Mouse (Mus musculus) hindbrain, embryonic 16.5 days (tissue): ENCODE data around the gene Dph1. TPM values are rescaled to one million over a fixed set of nuclear protein-coding genes. Genes with fewer than 3 reads are reported as not detected.

Experiments used
- ATAC-seq: fragments of 200-750 bp; cut with Nextera tagmentation; 2 replicates; pipeline ENCODE4 v1.8.0; 2017; ENCODE audit warnings: moderate TSS enrichment, moderate library complexity
- H3K27ac ChIP-seq: fragments of 300-500 bp; sonication (generic); 2 replicates; pipeline ENCODE4 v1.5.1; 2014; ENCODE audit warnings: low read depth, mild to moderate bottlenecking, control low read depth, low read length, moderate library complexity
- H3K27me3 ChIP-seq: fragments of 300-500 bp; sonication (generic); replicated peaks from 2 replicates; pipeline ENCODE4 v1.6.1; 2014; ENCODE audit warnings: low read length; ENCODE audit not compliant: control insufficient read depth, insufficient read depth
- H3K36me3 ChIP-seq: fragments of 300-500 bp; sonication (generic); 2 replicates; pipeline ENCODE4 v1.6.1; 2014; ENCODE audit warnings: mild to moderate bottlenecking, low read length, moderate library complexity, mixed read lengths; ENCODE audit not compliant: control insufficient read depth, insufficient read depth
- H3K4me1 ChIP-seq: fragments of 300-500 bp; sonication (generic); 2 replicates; pipeline ENCODE4 v1.6.1; 2014; ENCODE audit warnings: low read depth, low read length; ENCODE audit not compliant: control insufficient read depth, insufficient read depth
- H3K4me2 ChIP-seq: fragments of 300-500 bp; sonication (generic); 2 replicates; pipeline ENCODE4 v1.6.1; 2014; ENCODE audit warnings: mild to moderate bottlenecking, low read length, control low read depth, moderate library complexity
- H3K4me3 ChIP-seq: fragments of 300-500 bp; sonication (generic); 2 replicates; pipeline ENCODE4 v1.5.1; 2014; ENCODE audit warnings: mild to moderate bottlenecking, low read length, control low read depth, moderate library complexity
- H3K9ac ChIP-seq: fragments of 300-500 bp; sonication (generic); 2 replicates; pipeline ENCODE4 v1.6.1; 2014; ENCODE audit warnings: low read depth, mild to moderate bottlenecking, control low read depth, low read length, moderate library complexity
- H3K9me3 ChIP-seq: fragments of 300-500 bp; sonication (generic); 2 replicates; pipeline ENCODE4 v1.6.1; 2014; ENCODE audit warnings: mild to moderate bottlenecking, low read length, moderate library complexity; ENCODE audit not compliant: control insufficient read depth
- WGBS: fragments of 180-500 bp; shearing (Covaris S2); extraction: QIAGEN DNeasy Blood & Tissue Kit; methylation state at CpG from one replicate; pipeline ENCODE4 v1.1.7; 2014; 5-methylcytosine and 5-hydroxymethylcytosine counted together
- polyA plus RNA-seq: library from polyadenylated mRNA; unstranded; fragments of >200 nt; fragmentation: Nextera tagmentation; extraction: Ambion mirVana; gene quantifications from 2 replicates; pipeline ENCODE4 v1.2.1, GENCODE M21; 2015

Gene Dph1
- 15.4 and 15.7 TPM in 2 replicates for polyA plus RNA-seq

DNA sequence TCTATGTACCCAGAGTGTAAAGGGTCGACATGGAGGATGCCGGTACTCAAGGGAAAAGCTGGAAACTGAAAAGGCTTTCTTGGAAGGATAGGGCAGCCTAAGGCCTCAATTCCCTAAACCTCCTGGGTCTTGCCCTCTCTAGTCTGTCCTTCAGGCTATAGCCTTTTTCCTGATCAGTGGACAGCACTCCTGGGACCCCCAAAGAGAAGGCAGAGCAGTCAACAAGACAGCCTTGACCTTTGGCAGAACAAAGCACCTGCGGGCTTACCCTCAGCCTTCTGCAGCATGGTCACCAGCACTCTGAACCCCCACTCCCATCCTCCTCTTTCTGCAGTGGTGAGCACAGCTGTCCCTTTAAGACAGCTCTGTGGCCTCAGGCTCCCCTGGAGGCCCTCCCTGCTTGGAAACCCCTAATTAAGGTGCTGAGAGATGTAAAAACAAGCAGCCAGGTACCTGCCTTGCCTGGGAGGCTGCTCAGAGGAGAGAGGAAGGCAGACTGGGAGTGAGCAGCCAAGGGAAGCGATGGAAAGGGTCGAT is at the start of gene Dph1:
Dph1 (minus strand) TSS at position 337 of the 537 bp plus-strand sequence.
- 45% methylated on average over 5 of the region's 5 CpGs for WGBS
- H3K4me3 ChIP-seq: peak within 1 kb of the TSS; percentile 64
- H3K9ac ChIP-seq: peak within 1 kb of the TSS; percentile 68
- H3K27ac ChIP-seq: peak within 1 kb of the TSS; percentile 16; the same call in 1 of the 2 replicates
- ATAC-seq: no peak
- no peaks in the 10 kb centered on the region for H3K9me3 ChIP-seq
- H3K4me2 ChIP-seq: peak within 1 kb of the TSS; percentile 96
- H3K27me3 ChIP-seq: peaks cover 7% of the 10 kb centered on the region
- peaks cover 33% of the 10 kb centered on the region for H3K4me1 ChIP-seq
- H3K36me3 ChIP-seq: no peaks in the 10 kb centered on the region

DNA sequence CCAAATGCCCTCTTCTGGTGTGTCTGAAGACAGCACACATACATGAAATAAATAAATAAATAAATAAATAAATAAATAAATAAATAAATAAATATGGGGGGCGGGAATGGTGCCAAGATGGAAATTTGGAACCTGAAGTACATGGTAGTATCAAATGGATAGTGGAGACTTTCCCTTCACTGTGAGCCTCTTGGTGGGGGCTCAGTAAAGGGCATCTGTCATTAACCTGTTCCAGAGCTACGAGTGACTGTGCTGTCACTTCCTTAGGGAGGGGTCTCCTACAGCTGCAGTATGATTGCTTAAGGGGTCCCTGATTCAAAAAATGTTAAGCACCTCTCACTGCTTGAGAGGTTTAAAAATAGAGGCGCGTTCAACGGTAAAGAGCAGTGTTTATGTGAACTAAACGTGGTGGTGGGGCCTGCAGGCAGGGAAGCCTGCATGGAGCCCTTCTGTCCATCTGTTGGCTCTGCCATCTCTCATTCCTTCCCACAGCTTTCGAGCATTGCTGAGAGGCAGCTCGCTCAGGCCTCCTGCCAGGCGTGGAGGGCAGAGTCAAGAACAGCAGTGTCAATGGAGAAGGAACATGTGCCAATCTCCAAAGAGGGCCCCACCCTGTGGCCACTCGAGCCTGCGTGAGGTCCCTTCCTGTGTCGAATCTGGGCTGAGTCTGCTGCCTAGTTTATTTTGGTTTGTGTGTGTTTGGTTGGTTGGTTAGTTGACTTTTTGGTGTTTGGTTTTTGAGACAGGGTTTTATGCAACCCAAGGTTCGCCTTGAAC is 49.3 kb upstream of the Dph1 start:
- H3K4me1 ChIP-seq: peaks cover 2% of the 10 kb centered on the region; the same call in 1 of the 2 replicates
- no peaks in the 10 kb centered on the region for H3K36me3 ChIP-seq
- ATAC-seq: peak; percentile 46; the same call in 1 of the 2 replicates
- WGBS: 58% methylated on average over 13 of the region's 13 CpGs
- no peak overlapping the region for H3K4me3 ChIP-seq
- H3K9ac ChIP-seq: no peak overlapping the region
- no peak overlapping the region for H3K4me2 ChIP-seq
- H3K27ac ChIP-seq: no peak overlapping the region
- no peaks in the 10 kb centered on the region for H3K27me3 ChIP-seq
- H3K9me3 ChIP-seq: no peaks in the 10 kb centered on the region

DNA sequence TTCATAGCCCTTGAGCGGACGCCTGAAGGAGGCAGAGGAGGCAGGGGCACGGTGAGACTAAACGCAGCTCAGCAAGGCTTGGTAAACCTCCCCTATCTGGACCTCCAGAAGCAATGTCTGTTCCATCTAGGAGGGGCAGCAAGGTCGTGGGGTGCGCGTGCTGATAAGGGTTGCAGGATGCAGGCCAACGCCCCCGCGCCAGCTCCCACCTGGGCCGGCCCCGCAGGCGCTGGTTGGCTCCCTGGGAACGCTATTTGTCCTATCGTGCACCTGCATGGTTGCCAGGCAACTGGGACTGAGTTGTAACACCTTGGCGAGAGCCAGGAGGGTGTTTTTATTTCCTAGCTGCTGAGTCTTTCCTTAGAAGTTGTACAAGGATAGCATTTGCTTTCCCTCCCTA is 43.7 kb upstream of the Dph1 start:
- H3K36me3 ChIP-seq: no peaks in the 10 kb centered on the region
- peak; percentile 81 for ATAC-seq
- H3K4me1 ChIP-seq: peaks cover 12% of the 10 kb centered on the region
- H3K9me3 ChIP-seq: no peaks in the 10 kb centered on the region
- no peak overlapping the region for H3K27ac ChIP-seq
- no peaks in the 10 kb centered on the region for H3K27me3 ChIP-seq
- H3K4me3 ChIP-seq: peak overlapping the region; percentile 28
- H3K4me2 ChIP-seq: peak overlapping the region; percentile 52
- peak overlapping the region; percentile 19 for H3K9ac ChIP-seq
- WGBS: 9% methylated on average over 16 of the region's 16 CpGs

DNA sequence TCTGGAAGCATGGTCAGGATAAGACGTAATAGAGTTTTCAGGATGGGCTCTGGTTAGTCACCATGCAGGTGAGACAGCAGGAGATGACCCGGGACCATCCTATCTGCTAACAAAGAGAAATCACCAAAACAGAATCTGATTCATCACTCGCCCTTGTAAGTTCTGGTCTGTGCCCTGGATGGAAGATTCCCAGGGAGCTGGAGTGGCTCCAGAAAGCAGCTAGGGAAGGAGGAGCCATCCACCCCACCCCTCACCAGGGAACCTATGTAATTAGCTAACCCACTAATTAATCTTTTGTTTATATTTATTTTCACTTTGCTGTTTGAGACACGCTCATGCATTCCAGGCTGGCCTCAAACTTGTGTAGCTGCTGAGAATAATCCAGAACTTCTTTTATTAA is 41.4 kb upstream of the Dph1 start:
- Histone ChIP-seq H3K9me3 (no peaks in the 10 kb centered on the region), H3K36me3 (no peaks in the 10 kb centered on the region), H3K4me3 (no peak overlapping the region), H3K27ac (no peak overlapping the region), H3K4me1 (peaks cover 12% of the 10 kb centered on the region), H3K4me2 (no peak overlapping the region), H3K27me3 (no peaks in the 10 kb centered on the region), H3K9ac (no peak overlapping the region)
- 63% methylated on average over 4 of the region's 4 CpGs for WGBS
- ATAC-seq: no peak

DNA sequence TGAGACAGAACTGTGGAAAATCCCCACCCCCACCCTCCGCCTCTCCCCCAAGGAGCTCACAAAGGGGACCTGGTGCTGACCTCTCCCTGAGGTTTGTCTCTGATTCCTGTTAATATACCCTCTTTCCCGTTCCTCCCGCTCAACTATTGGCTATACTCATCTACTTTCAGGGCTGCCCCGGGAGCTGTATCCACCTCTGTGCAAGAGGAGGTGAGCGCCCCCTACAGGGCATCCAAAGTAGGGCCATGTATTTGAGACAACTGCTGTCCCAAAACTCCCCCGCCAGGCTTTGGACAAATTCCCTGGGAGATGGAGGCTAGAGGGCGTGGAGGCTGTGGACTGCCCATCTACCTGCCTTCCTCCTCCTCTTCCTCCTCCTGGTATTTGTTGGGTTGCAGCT is 40.7 kb upstream of the Dph1 start:
- WGBS: 10% methylated on average over 7 of the region's 7 CpGs
- Histone ChIP-seq H3K36me3 (no peaks in the 10 kb centered on the region), H3K4me2 (no peak overlapping the region), H3K27ac (no peak overlapping the region), H3K27me3 (no peaks in the 10 kb centered on the region), H3K9ac (no peak overlapping the region), H3K4me3 (no peak overlapping the region), H3K4me1 (peaks cover 12% of the 10 kb centered on the region), H3K9me3 (no peaks in the 10 kb centered on the region)
- ATAC-seq: no peak

DNA sequence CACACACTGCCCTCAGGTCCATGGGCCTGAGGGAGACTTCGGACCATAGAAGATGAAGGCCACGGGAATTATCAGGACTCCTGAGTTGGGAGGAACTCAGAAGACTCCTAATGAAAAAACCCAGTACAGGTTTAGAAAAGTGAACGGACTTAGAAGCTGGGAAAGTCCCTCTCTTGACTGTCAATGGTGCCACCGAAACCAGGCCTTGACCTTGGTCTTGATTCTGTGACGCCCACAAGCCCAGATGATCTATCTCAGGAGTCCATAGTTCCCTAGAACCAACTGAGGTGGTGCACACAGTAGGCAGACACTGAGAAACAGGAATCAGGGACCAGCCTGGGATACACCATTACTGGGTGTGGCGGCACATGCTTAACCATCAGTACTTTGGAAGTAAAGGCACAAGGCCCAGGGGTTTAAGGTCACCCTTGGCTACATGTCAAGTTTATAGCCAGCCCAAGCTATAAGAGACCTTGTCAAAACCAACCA is 39.3 kb upstream of the Dph1 start:
- Histone ChIP-seq H3K27me3 (no peaks in the 10 kb centered on the region), H3K4me3 (no peak overlapping the region), H3K4me2 (no peak overlapping the region), H3K4me1 (peaks cover 11% of the 10 kb centered on the region), H3K36me3 (no peaks in the 10 kb centered on the region), H3K27ac (no peak overlapping the region), H3K9me3 (no peaks in the 10 kb centered on the region), H3K9ac (no peak overlapping the region)
- WGBS: 96% methylated on average over 6 of the region's 6 CpGs
- ATAC-seq: no peak

DNA sequence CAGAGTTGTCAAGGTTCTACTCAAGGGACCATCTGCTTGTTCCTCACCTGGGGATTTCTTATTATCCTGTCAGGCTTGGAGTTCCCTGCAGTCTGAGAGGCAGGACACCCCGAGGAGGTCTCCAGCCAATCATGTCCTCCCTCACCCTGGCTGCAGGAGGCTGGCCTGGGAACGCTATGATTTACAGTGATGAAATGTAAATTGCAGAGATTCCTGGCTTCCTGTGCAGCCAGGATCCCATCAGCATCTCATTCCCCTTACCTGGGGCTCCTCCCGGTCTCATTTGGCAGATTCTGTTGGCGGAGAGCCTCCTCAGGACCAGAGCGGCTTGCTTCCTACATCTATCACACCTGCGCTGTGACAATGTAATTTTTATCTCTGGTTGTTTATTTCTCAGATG is 38.2 kb upstream of the Dph1 start:
- ATAC-seq: no peak
- Histone ChIP-seq H3K4me1 (peaks cover 1% of the 10 kb centered on the region), H3K4me2 (no peak overlapping the region), H3K36me3 (no peaks in the 10 kb centered on the region), H3K9me3 (no peaks in the 10 kb centered on the region), H3K9ac (no peak overlapping the region), H3K27ac (no peak overlapping the region), H3K4me3 (no peak overlapping the region), H3K27me3 (no peaks in the 10 kb centered on the region)
- 67% methylated on average over 6 of the region's 6 CpGs for WGBS

DNA sequence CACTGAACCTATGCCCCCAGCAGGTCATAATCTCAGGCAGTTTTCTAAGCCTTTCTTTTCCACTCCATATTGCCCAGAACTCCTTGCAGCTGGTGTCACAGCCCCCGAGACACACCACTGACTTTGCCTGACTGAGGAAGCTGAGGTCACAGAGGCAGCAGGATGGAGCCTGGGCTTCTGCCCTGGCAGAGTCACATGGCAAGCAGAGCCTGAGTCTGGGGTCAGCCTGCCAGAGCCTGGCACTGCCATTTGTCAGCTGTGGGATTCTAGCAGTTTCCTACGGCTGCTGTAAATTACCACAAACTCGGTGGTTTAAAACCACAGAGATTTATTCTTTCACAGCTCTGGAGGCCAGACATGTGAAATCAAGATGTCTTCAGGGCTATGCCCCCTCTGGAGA is 36.6 kb upstream of the Dph1 start:
- Histone ChIP-seq H3K9me3 (no peaks in the 10 kb centered on the region), H3K27me3 (no peaks in the 10 kb centered on the region), H3K4me2 (no peak overlapping the region), H3K4me3 (no peak overlapping the region), H3K27ac (no peak overlapping the region), H3K36me3 (no peaks in the 10 kb centered on the region), H3K9ac (no peak overlapping the region), H3K4me1 (no peaks in the 10 kb centered on the region)
- 50% methylated on average over 3 of the region's 3 CpGs for WGBS
- no peak for ATAC-seq

DNA sequence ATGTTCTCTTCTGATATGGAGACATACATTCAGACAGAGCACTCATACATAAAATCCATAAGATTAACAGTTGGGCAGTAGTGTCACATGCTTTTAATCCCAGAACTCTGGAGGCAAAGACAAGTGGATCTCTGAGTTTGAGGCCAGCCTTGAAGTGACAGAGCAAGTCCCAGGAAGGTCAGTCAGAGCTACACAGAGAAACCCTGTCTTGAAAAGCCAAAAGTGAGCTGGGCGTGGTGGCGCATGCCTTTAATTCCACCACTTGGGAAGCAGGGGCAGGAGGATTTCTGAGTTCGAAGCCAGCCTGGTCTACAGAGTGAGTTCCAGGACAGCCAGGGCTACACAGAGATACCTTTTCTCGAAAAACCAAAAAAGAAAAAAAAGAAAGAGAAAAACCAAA is 33.8 kb upstream of the Dph1 start:
- Histone ChIP-seq H3K4me1 (no peaks in the 10 kb centered on the region), H3K27me3 (no peaks in the 10 kb centered on the region), H3K36me3 (no peaks in the 10 kb centered on the region), H3K4me2 (no peak overlapping the region), H3K27ac (no peak overlapping the region), H3K9ac (no peak overlapping the region), H3K4me3 (no peak overlapping the region), H3K9me3 (no peaks in the 10 kb centered on the region)
- ATAC-seq: no peak
- WGBS: 94% methylated on average over 4 of the region's 4 CpGs
